Mouse (Mus musculus): ENCODE results near the gene Tmem184c. TPM values are rescaled to one million over a fixed set of nuclear protein-coding genes. Genes with fewer than 3 reads are reported as not detected.
A peak's percentile ranks its signal among the peaks of the same experiment; 100 is the strongest.

Tmem184c gene
- polyA plus RNA-seq, 1 experiment from 2014 or later = 3.6 TPM

- no peak overlapping the region for H3K27ac ChIP-seq (ENCODE audit: low read length)
- no peak overlapping the region for H3K9ac ChIP-seq (ENCODE audit: low read depth, low read length)
- no peaks in the 10 kb centered on the region for H3K4me1 ChIP-seq (ENCODE audit: control insufficient read depth, low read depth, low read length)
- H3K36me3 ChIP-seq (ENCODE audit: control insufficient read depth, insufficient read depth) = no peaks in the 10 kb centered on the region
- no peak overlapping the region for H3K4me2 ChIP-seq (ENCODE audit: low read depth, low read length)
- no peak overlapping the region for H3K4me3 ChIP-seq (ENCODE audit: low read depth, low read length)
- no peaks in the 10 kb centered on the region for H3K9me3 ChIP-seq (replicated peaks; ENCODE audit: control insufficient read depth, low read length)
- 15% methylated on average over 15 of the region's 15 CpGs for WGBS (ENCODE audit: insufficient replicate concordance)
- no peak for ATAC-seq (ENCODE audit: low read depth)
- H3K27me3 ChIP-seq (ENCODE audit: control insufficient read depth, insufficient read depth, low read depth, low read length) = no peaks in the 10 kb centered on the region
These were observed 19.5 kb upstream of the Tmem184c start for GRCm38 (mm10) chr8:77629858-77630537.

GRCm38 (mm10) chr8:77623677-77624209, 13.2 kb upstream of the Tmem184c start:
- Histone ChIP-seq H3K4me2 (ENCODE audit: low read depth, low read length) (no peak overlapping the region), H3K9ac (ENCODE audit: low read depth, low read length) (no peak overlapping the region), H3K36me3 (ENCODE audit: control insufficient read depth, insufficient read depth) (no peaks in the 10 kb centered on the region), H3K9me3 (replicated peaks; ENCODE audit: control insufficient read depth, low read length) (no peaks in the 10 kb centered on the region), H3K27me3 (ENCODE audit: control insufficient read depth, insufficient read depth, low read depth, low read length) (no peaks in the 10 kb centered on the region), H3K27ac (ENCODE audit: low read length) (no peak overlapping the region), H3K4me3 (ENCODE audit: low read depth, low read length) (no peak overlapping the region), H3K4me1 (ENCODE audit: control insufficient read depth, low read depth, low read length) (no peaks in the 10 kb centered on the region)
- 56% methylated on average over 7 of the region's 7 CpGs for WGBS (ENCODE audit: insufficient replicate concordance)
- ATAC-seq (ENCODE audit: low read depth) = no peak

GRCm38 (mm10) chr8:77617916-77618315, 7.4 kb upstream of the Tmem184c start:
- Histone ChIP-seq H3K4me2 (ENCODE audit: low read depth, low read length) (no peak overlapping the region), H3K4me1 (ENCODE audit: control insufficient read depth, low read depth, low read length) (no peaks in the 10 kb centered on the region), H3K9ac (ENCODE audit: low read depth, low read length) (no peak overlapping the region), H3K27me3 (ENCODE audit: control insufficient read depth, insufficient read depth, low read depth, low read length) (no peaks in the 10 kb centered on the region), H3K36me3 (ENCODE audit: control insufficient read depth, insufficient read depth) (no peaks in the 10 kb centered on the region), H3K4me3 (ENCODE audit: low read depth, low read length) (no peak overlapping the region), H3K27ac (ENCODE audit: low read length) (no peak overlapping the region), H3K9me3 (replicated peaks; ENCODE audit: control insufficient read depth, low read length) (no peaks in the 10 kb centered on the region)
- no peak for ATAC-seq (ENCODE audit: low read depth)
- 55% methylated on average over 2 of the region's 2 CpGs for WGBS (ENCODE audit: insufficient replicate concordance)

GRCm38 (mm10) chr8:77609621-77610020, 877 bp downstream of the Tmem184c start:
- Histone ChIP-seq H3K27me3 (ENCODE audit: control insufficient read depth, insufficient read depth, low read depth, low read length) (peaks cover 3% of the 10 kb centered on the region; the same call in 1 of the 2 replicates), H3K36me3 (ENCODE audit: control insufficient read depth, insufficient read depth) (no peaks in the 10 kb centered on the region), H3K9me3 (replicated peaks; ENCODE audit: control insufficient read depth, low read length) (no peaks in the 10 kb centered on the region), H3K27ac (ENCODE audit: low read length) (no peak overlapping the region), H3K4me2 (ENCODE audit: low read depth, low read length) (peak overlapping the region; percentile 88), H3K9ac (ENCODE audit: low read depth, low read length) (no peak overlapping the region), H3K4me1 (ENCODE audit: control insufficient read depth, low read depth, low read length) (peaks cover 11% of the 10 kb centered on the region), H3K4me3 (ENCODE audit: low read depth, low read length) (peak overlapping the region; percentile 69)
- WGBS (ENCODE audit: insufficient replicate concordance) = 14% methylated on average over 7 of the region's 7 CpGs
- ATAC-seq (ENCODE audit: low read depth) = no peak

GRCm38 (mm10) chr8:77584174-77584573, 26.3 kb downstream of the Tmem184c start:
- Histone ChIP-seq H3K36me3 (ENCODE audit: control insufficient read depth, insufficient read depth) (peaks cover 5% of the 10 kb centered on the region; the same call in 1 of the 2 replicates), H3K9me3 (replicated peaks; ENCODE audit: control insufficient read depth, low read length) (no peaks in the 10 kb centered on the region), H3K27ac (ENCODE audit: low read length) (no peak overlapping the region), H3K4me3 (ENCODE audit: low read depth, low read length) (no peak overlapping the region), H3K9ac (ENCODE audit: low read depth, low read length) (no peak overlapping the region), H3K4me2 (ENCODE audit: low read depth, low read length) (no peak overlapping the region), H3K4me1 (ENCODE audit: control insufficient read depth, low read depth, low read length) (no peaks in the 10 kb centered on the region), H3K27me3 (ENCODE audit: control insufficient read depth, insufficient read depth, low read depth, low read length) (no peaks in the 10 kb centered on the region)
- ATAC-seq (ENCODE audit: low read depth) = no peak
- WGBS (ENCODE audit: insufficient replicate concordance) = 33% methylated on average over 4 of the region's 4 CpGs

- ATAC-seq (ENCODE audit: low read depth) = no peak
- no peak overlapping the region for H3K4me3 ChIP-seq (ENCODE audit: low read depth, low read length)
- H3K4me1 ChIP-seq (ENCODE audit: control insufficient read depth, low read depth, low read length) = no peaks in the 10 kb centered on the region
- H3K27ac ChIP-seq (ENCODE audit: low read length) = no peak overlapping the region
- no peak overlapping the region for H3K4me2 ChIP-seq (ENCODE audit: low read depth, low read length)
- no peaks in the 10 kb centered on the region for H3K27me3 ChIP-seq (ENCODE audit: control insufficient read depth, insufficient read depth, low read depth, low read length)
- H3K36me3 ChIP-seq (ENCODE audit: control insufficient read depth, insufficient read depth) = peaks cover 5% of the 10 kb centered on the region; the same call in 1 of the 2 replicates
- 78% methylated on average over 7 of the region's 7 CpGs for WGBS (ENCODE audit: insufficient replicate concordance)
- H3K9ac ChIP-seq (ENCODE audit: low read depth, low read length) = no peak overlapping the region
- H3K9me3 ChIP-seq (replicated peaks; ENCODE audit: control insufficient read depth, low read length) = no peaks in the 10 kb centered on the region
These were observed 32.8 kb downstream of the Tmem184c start for GRCm38 (mm10) chr8:77577674-77578073.

GRCm38 (mm10) chr8:77574229-77574628, 36.3 kb downstream of the Tmem184c start:
- Histone ChIP-seq H3K36me3 (ENCODE audit: control insufficient read depth, insufficient read depth) (peaks cover 2% of the 10 kb centered on the region; the same call in 1 of the 2 replicates), H3K9me3 (replicated peaks; ENCODE audit: control insufficient read depth, low read length) (no peaks in the 10 kb centered on the region), H3K27ac (ENCODE audit: low read length) (no peak overlapping the region), H3K4me3 (ENCODE audit: low read depth, low read length) (no peak overlapping the region), H3K9ac (ENCODE audit: low read depth, low read length) (no peak overlapping the region), H3K27me3 (ENCODE audit: control insufficient read depth, insufficient read depth, low read depth, low read length) (no peaks in the 10 kb centered on the region), H3K4me2 (ENCODE audit: low read depth, low read length) (no peak overlapping the region), H3K4me1 (ENCODE audit: control insufficient read depth, low read depth, low read length) (no peaks in the 10 kb centered on the region)
- ATAC-seq (ENCODE audit: low read depth) = no peak
- WGBS (ENCODE audit: insufficient replicate concordance) = 73% methylated on average over 5 of the region's 5 CpGs

GRCm38 (mm10) chr8:77561441-77561840, 49.1 kb downstream of the Tmem184c start:
- Histone ChIP-seq H3K36me3 (ENCODE audit: control insufficient read depth, insufficient read depth) (peaks cover 9% of the 10 kb centered on the region), H3K9me3 (replicated peaks; ENCODE audit: control insufficient read depth, low read length) (no peaks in the 10 kb centered on the region), H3K9ac (ENCODE audit: low read depth, low read length) (no peak overlapping the region), H3K4me2 (ENCODE audit: low read depth, low read length) (no peak overlapping the region), H3K27ac (ENCODE audit: low read length) (no peak overlapping the region), H3K4me3 (ENCODE audit: low read depth, low read length) (no peak overlapping the region), H3K27me3 (ENCODE audit: control insufficient read depth, insufficient read depth, low read depth, low read length) (no peaks in the 10 kb centered on the region), H3K4me1 (ENCODE audit: control insufficient read depth, low read depth, low read length) (no peaks in the 10 kb centered on the region)
- no peak for ATAC-seq (ENCODE audit: low read depth)
- 57% methylated on average over 3 of the region's 3 CpGs for WGBS (ENCODE audit: insufficient replicate concordance)

- no peak for ATAC-seq (ENCODE audit: low read depth)
- Histone ChIP-seq H3K27ac (ENCODE audit: low read length) (no peak overlapping the region), H3K4me2 (ENCODE audit: low read depth, low read length) (no peak overlapping the region), H3K9ac (ENCODE audit: low read depth, low read length) (no peak overlapping the region), H3K4me1 (ENCODE audit: control insufficient read depth, low read depth, low read length) (peaks cover 4% of the 10 kb centered on the region), H3K9me3 (replicated peaks; ENCODE audit: control insufficient read depth, low read length) (no peaks in the 10 kb centered on the region), H3K27me3 (ENCODE audit: control insufficient read depth, insufficient read depth, low read depth, low read length) (no peaks in the 10 kb centered on the region), H3K4me3 (ENCODE audit: low read depth, low read length) (no peak overlapping the region), H3K36me3 (ENCODE audit: control insufficient read depth, insufficient read depth) (peaks cover 19% of the 10 kb centered on the region)
- WGBS (ENCODE audit: insufficient replicate concordance) = 66% methylated on average over 3 of the region's 3 CpGs
These were observed 58.0 kb downstream of the Tmem184c start for GRCm38 (mm10) chr8:77552491-77552890.
